Mouse (Mus musculus) layer of hippocampus, adult 8-10 months (tissue): Measurements from ENCODE around the gene Osbp2. TPM values are rescaled to one million over a fixed set of nuclear protein-coding genes. Genes with fewer than 3 reads are reported as not detected.

ENCODE experiments used
- DNase-seq, 2 experiments: peaks; one replicate each; pipeline ENCODE4 v3.0.0; 2022; ENCODE audit warnings: low spot score in 2 of 2
- total RNA-seq, 4 experiments: library from RNA; stranded (reverse); gene quantifications; 2 replicates each; pipeline ENCODE4 v1.2.4; 2022

Osbp2 gene
- total RNA-seq, 4 experiments from 2014 or later: 63.6 to 77.0 (median 69.9) TPM

GRCm38 (mm10) chr11:3862661-3863453, 846 bp downstream of the Osbp2 start:
- DNase-seq: no peak

GRCm38 (mm10) chr11:3860361-3860760, 3.3 kb downstream of the Osbp2 start:
- no peak for DNase-seq

GRCm38 (mm10) chr11:3859778-3860177, 3.9 kb downstream of the Osbp2 start:
- no peak for DNase-seq

- DNase-seq: no peak
These were observed 5.8 kb downstream of the Osbp2 start for GRCm38 (mm10) chr11:3857902-3858301.

- DNase-seq: no peak
These were observed 7.9 kb downstream of the Osbp2 start for GRCm38 (mm10) chr11:3855846-3856245.

GRCm38 (mm10) chr11:3854156-3854555, 9.5 kb downstream of the Osbp2 start:
- DNase-seq: no peak

GRCm38 (mm10) chr11:3853481-3854034, 10.1 kb downstream of the Osbp2 start:
- peak; percentile 85 to 88 for DNase-seq

DNA sequence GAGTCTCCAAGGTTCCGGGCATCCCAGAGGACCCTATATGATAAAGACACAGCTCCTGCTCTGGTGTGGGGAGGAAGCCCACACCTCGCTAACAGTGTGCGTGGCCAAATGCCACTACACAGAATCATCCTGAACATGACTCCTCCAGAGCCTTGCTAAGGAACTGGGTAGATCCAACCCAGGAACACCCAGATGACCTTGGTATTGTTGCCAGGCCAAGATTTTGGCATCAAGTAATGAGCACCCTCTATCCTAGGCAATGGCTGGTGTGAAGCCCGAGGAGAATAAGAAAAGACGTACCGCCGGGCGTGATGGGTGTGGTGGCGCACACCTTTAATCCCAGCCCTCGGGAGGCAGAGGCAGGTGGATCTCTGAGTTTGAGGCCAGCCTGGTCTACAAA, 10.7 kb downstream of the Osbp2 start:
- no peak for DNase-seq

DNA sequence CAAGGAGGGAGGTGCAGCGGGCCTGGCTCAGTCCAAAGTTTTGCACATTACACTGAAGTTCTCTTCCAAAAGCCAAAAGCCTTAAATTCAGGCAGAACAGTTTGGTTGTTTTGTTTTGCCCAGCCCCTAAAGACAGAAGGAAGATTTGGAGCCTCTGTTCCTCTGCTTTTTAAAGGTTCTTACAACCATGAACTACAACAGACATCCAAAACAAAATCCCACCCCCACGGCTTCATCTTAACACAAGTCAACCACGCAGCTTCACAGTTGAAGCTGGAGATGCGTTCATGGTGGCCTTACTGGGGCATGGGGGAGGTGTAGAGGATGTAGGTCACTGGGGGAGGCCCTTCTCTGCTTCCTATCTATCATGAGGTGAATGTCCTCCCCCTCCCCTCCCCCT, 11.8 kb downstream of the Osbp2 start:
- DNase-seq: no peak

DNA sequence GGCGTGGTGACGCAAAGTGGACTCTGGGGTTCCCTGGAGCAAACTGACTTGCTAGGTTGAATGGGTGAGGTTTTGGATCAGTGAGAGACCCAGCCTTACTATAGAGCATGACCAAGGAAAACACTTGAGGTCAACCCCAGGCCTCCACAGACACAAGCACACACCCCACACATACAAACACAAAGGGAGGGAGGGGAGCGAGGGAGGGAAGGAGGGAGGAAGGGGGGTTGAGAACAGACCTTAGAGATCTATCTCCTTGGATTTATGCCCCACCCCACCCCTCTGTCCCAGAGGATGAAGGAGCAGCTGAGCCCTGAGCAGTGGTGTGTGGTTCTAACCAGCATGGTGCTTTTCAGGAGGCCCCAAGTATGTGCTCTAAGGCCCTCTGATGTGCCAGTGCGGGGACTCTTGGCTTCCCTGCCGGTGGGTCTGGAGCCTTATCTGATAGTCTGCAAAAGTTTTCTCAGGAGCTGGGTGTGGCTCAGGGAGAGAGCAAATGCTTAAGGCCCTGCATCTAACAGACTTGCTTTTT, 12.9 kb downstream of the Osbp2 start:
- DNase-seq: no peak

- DNase-seq: peak in 1 of 2 experiments; percentile 47
These were observed 13.4 kb downstream of the Osbp2 start for GRCm38 (mm10) chr11:3850315-3850614.

DNA sequence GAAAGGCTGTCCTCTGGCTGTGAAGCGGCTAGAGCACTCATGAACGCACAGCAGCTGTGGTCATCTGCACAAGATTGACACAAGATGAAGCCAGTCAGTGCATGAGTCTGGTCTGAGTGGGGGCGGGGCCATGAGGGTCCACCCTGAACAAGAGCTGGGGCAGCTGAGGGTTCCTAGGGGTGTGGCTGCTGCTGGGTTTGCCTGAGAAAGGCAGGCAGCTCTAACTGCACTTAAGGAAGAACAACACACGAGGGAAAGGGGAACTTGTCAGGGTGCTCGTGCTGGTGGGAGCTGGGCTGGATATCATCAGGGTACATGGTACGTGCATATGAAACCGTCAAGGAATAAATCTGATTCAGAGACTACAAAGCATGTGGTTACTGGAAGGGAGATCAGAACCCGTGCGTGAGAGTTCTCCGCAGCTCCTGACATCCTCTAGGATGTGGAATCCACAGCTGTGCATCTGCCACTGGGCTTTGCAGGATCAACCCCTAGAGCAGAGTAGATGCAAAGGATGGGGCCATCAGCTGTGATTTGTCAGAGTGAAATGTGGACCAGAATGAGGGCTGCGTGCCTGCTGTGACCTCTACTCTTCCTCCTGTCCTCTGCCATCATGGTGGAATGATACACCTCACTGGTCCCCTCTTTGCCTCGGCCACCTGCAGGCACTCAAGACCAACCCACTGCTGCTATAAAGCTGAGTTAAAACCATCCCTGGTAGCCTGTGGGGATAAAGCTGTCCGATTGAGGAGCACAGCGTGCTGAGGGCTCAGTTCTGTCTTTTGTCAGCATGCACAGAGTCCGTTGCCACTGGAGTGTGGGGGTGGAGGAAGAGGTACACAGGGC, 14.0 kb downstream of the Osbp2 start:
- no peak for DNase-seq

- DNase-seq: no peak
These were observed 17.4 kb downstream of the Osbp2 start for GRCm38 (mm10) chr11:3846351-3846750.

DNA sequence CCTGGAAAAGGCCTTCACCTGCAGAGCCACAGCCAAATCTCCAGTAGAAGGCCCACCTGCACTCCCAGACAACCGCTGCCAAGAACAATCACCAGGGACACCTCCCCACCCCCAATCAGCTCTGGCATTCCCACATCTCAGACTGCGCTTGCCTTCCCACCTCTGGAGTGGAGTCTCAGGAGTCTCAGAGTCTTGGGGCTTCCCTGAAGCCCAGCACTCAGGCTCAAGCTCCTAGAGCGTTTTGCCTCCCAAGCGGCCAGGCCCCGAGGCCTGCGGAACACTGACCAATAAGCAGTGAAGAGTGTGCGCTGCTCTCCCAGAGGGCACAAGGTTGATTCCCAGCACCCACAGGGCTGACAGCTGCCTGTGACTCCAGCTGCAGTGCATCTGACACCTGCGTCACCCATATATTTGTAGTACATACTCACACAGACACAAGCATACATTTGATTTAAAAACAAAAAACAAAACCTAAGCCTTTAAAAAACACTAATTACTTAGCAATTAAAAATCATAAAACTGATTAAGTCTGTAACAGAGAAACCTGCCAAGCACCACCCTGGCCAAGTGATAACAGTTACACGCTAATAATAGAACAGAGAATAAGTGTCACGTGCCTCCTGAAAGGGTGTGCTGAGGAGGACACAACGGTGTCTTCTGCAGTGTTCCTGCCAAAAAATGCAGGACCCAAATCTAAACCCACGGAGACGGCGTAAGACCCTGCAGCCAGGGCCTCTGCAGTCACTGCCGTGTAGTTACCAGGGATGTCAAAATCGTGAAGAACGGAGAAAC, 19.6 kb downstream of the Osbp2 start:
- no peak for DNase-seq

GRCm38 (mm10) chr11:3835271-3835670, 28.4 kb downstream of the Osbp2 start:
- DNase-seq: no peak

- DNase-seq: no peak
These were observed 29.1 kb downstream of the Osbp2 start for GRCm38 (mm10) chr11:3834421-3835098.

- no peak for DNase-seq
These were observed 29.9 kb downstream of the Osbp2 start for GRCm38 (mm10) chr11:3833544-3834420.

DNA sequence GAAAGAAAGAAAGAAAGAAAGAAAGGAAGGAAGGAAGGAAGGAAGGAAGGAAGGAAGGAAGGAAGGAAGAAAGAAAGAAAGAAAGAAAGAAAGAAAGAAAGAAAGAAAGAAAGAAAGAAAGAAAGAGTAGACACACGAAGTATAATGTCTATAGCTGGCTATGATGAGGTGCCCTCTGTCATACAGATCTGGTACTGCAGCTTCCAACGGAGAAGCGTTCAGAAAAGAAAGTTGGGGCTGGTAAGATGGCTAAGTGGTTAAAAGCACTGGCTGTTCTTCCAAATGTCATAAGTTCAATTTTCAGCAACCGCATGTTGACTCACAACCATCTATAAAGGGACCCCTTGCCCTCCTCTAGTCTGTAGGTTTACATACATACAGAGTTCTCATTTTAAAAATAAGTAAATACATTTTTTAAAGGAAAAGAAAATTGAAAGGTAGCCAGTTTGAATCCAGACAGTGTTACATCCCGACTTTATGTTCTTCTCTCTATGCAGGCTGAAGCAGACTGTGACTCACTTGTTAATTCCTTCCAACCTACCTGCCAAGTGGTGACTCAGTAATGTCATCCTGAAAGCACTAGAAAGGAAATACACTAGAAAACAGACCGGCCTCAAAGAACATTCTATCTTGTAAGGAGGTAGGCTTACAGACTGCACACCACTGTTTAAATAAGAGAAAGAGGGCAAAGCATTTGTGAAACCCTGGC, 31.4 kb downstream of the Osbp2 start:
- DNase-seq: no peak

- DNase-seq: no peak
These were observed 34.0 kb downstream of the Osbp2 start for GRCm38 (mm10) chr11:3829736-3830135.
